Mouse (Mus musculus): ENCODE data around the gene Mt2.

DNA sequence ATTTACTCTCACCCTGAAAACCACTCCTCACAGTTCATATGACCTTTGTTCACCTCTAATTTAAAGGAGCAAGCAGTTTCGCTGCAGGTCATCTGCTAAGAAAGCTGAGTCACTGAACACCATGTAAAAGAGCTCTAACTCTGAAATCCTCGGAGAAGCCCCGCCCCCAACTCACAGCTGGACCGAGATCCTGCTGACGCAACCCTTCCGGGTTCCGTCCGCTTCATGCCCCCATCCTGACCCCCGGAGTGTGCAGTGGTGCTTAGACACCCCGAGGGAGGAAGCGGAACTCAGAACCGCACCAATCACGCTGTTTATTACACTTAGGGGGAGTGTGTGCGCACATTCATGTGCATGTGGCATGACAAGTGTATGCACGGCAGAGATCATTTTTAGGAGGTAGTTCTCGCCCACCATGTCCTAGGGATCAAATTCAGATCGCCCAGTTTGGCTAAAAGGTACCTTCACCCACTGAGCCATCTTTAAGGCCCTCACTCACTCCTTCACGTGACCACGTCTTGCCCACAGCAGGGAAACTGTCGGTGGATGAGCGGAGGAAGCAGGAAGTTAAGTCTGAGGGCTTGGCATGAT, 18.7 kb downstream of the Mt2 start:
- TF ChIP-seq POLR2A (IDR thresholded peaks at IDR 0.05; ENCODE audit: low read depth, low read length) (no peak), CTCF (IDR thresholded peaks at IDR 0.05; ENCODE audit: extremely low read depth, insufficient read length, insufficient replicate concordance, low read depth, low read length) (0 out of 2 replicates have a peak, but pooled peaks have one; percentile 0)
